Mouse (Mus musculus) spleen, postnatal 4 days (tissue): ENCODE results near the gene Kcnk3.

Experiments
- DNase-seq, 2 experiments: peaks; one replicate each; pipeline ENCODE4 v3.0.0; 2022; ENCODE audit warnings: low spot score in 2 of 2

Kcnk3 gene

DNA sequence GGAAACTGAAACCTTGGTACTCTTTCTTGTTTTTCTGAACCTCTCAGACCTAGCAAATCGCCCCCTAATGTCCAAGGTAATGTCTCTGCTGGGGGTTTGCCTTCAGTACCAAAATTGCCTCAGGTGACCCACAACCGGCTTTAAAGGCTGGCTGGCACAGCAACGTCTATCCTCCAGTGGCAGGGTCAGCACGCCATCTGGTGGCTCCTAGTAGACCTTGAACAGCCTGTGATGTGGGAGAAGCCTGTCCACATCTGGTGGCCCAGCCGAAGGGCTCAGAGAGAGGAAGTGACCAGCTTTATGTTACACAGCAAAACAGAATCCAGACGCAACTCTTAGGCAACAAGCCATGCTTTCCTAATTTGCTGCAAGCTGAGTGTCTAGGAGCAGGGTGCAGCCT is 50.1 kb downstream of the Kcnk3 start:
- peak; percentile 74 to 86 for DNase-seq

DNA sequence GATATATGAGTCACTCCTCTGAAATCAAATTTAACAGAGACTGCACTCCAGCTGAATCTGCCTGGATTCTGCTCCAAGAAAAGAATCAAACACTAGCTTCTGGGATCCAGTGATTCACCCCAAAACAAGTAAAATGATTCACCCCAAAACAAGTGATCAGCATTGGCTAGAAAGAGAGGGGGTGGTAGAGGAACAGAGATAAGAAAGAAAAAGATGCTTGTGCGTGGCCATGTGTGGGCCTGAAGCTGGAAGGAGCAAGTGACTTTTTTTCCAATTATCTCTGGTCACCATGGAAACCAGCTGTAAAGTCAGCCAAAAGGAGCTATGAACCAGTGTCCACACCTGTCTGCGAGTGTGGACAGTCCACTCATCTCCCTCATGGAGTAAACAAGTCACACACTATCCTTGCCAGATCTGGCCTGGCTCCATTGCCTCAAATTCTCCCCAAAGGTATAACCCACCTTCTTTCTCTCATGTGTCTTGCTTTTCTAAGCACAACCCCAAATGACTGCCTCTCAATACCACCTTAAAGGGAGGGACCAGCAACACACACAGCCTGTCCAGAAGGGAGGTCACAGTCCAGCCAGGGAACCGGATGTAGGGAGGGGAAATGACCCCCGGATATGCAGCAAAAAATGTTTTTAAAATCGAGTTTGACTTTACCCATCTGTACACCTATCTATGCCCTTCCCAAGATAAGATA is 55.7 kb downstream of the Kcnk3 start:
- DNase-seq: no peak

DNA sequence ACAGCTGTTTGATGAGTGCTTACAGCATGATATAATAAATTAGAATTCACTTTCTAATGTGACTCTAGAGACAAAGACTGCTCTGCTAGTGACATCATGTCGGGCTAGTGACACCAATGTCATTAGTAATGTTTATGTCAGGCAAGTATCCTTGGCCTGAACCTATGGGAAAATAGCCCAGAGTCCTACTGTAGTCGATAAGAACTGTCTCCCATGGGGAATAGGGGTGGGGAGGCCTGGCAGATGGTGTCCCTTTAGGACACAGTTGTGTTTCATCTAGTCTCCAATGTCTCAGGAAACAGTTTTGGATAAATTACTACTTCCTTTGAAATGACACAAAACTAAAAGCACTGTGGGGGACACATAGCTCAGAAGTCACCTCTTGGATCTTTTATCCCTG is 58.1 kb downstream of the Kcnk3 start:
- no peak for DNase-seq

DNA sequence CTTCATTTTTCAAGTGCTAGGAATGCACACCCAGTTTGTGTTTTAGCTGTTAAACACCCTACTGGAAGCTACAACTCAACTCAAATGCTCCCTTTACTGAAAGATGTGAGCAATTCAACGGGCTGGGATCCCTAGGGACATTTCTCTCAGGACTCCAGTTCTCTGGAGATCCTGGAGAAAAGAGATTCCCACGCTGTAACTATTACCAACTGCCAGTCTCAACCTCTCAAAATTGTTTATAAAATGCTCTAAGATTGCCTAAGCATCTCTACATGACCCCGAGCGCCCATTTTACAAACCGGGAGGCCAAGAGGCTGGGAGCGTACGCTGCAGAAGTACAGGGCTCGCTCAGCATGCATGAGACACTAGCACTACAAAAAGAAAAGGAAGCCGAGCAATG is 59.4 kb downstream of the Kcnk3 start:
- DNase-seq: no peak

DNA sequence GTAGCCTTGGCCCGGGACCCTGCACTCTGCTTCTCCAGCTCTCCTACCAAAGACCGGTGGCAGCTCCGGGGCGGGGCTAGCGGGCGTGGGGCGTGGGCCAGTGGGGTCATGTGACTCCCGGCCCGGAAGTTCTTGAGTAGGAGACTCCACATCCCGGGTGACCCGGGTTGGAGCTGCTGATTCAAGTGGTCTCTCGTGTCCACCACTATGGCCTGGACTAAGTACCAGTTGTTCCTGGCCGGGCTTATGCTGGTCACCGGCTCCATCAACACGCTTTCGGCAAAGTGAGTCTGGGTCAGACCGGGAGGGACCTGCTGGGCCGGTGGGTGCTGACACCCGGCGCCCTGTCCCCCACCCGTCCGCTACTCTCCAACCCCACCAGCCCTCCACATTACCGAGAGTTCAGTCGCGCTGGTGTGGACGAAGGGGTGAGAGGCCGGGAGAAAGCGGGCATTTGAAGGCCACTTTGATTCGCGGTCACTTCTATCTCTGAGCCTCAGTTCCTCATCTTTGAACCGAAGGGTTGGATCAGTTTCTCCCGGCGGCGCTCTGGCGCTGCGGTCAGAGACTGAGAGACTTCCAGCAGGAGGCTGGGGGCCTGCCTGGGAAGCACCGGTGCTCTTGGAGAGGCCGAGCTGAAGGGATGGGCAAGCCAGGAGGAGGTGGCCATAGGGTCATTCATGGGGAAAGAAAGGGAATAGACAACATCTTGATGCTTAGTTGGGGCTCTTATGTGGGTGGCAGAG is 60.0 kb downstream of the Kcnk3 start, which contains the start of gene Slc35f6:
Gene Slc35f6 (plus strand): TSS at position 119 of the 746 bp plus-strand sequence.
- peak; percentile 90 to 96 for DNase-seq

DNA sequence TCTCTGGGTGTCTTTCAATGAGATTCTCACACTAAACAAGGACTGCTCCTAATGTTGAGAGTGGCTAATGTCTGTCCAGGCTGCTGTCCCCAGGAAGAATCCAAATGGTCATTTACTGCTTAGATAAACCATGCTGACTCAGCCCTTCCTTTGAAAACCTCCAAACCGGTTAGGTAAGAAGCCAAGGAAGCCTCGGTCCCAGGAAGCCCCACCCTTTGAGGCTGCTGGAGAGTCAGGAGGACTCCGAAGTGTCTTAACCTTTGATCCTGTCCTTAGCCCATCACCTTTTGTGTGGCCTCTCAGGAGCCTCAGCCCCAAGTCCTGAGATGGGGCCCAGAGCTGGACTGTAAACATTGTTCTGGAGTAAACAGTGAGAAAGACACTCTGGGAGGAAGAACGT is 61.6 kb downstream of the Kcnk3 start:
- DNase-seq: no peak

DNA sequence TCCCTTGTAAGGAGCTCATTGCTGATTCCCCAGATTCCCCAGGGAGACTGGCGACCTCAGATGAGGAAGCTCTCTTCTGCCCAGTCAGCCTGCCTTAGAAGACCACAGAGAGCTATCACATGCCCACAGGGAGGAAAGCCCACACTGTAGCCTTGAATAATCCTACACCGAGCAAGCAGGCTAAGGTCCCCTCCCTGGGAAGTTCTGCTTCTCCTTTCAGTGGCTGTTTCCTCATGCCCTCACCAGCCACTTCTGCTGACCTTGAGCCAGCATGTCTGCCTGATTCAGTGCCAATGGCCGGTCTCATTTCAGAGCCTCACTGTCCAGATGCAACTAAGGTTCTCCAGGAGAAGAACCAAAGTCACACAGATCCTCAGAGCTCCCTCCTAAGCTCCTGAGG is 62.8 kb downstream of the Kcnk3 start:
- no peak for DNase-seq

DNA sequence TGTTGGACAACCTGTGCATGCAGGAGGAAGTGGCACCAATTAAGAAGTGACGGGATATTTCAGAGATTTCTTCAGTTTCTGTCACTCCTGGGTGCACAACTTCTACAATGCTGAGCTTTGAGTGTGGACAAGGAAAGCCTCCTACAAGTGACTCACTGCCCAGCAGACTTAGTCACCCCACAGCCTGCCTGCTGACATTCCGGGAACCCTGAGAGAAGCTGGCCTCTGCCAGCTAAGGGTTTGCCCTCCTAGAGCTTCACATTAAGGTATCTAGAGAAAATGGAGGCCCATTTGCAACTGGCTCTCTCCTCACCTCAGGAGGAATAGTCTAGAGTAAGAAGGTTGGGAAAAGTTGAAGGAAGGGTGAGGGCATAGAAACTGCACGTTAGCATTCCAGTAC is 63.6 kb downstream of the Kcnk3 start:
- DNase-seq: no peak

DNA sequence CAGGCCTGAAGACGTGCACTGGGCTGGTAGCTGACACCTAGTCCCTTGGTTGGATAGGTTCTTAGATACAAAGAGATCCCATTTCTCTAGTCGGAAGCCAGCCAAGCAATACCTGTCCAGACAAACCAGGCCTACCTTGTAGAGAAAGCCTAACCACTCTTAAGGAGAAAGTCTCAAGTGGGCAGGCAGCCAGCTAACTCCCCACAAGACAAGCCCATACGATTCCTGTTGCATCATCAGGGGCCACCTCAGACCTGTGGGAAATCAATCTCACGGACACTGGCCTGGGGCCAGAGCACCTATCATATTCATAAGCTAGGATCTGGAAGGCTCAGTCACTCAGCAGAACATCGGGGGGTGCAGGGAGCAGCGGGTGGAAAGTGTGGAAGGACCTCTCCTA is 65.3 kb downstream of the Kcnk3 start:
- DNase-seq: no peak

DNA sequence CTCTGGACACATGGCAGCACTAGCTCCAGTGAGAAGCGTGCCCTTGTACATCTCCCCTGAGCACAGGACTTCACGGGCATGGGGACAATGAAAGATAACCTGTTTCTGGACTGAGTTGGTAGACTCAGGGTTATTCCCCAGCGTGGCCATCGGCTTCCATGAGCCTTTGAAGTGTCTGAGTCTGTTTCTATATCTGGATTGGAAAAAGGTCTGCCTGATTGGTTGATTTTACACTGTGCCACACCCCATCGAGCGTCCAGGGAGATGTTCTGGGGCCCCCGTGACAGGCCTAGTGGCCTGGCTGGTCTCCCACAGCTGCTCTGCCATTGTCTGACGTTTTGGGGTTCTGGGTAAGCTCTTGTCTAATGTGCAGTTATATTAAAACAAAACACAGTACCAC is 67.1 kb downstream of the Kcnk3 start:
- DNase-seq: no peak

DNA sequence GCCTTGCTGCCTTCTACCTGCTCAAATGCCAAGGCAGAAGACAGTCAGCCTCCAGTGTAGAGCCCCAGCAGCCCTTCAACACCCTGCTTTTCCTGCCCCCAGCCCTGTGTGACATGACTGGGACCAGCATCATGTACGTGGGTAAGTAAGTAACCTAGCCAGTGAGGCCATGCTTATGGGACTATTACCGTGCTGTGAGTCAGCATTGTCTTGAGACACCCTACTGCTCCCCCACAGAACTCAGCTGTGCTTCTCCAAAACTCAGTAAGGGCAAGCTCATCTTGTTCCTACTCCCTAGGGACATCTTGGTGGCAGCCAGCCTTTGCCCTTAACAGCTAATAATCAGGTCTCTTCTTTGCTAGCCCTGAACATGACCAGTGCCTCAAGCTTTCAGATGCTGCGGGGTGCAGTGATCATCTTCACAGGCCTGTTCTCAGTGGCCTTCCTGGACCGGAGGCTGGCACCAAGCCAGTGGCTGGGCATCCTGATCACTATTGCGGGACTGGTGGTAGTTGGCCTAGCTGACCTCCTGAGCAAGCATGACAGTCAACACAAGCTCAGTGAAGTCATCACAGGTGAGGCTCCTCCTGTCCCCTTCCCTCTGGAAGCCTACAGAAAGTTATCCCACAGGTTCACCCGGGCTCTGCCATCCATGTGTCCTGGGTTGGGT is 67.7 kb downstream of the Kcnk3 start:
- peak in 1 of 2 experiments; percentile 59 for DNase-seq

DNA sequence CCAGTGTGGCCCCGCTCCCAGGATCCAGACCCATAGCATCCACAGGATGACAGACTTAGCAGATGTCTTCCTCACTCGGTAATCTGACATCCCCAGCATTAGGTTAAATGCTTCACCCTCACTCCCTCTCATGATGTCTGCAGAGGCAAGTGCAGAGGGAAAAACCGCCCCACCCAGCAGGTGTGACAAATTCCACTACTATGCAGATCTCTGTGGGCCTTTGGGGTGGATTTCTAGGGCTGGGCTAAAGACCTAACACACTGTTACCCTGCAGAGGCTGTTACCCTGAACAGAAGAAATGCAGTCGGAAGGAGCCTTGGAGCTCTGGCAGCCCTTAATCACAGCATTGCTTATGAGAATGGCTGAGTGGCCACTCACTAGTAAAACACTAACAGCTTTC is 71.1 kb downstream of the Kcnk3 start:
- no peak for DNase-seq

DNA sequence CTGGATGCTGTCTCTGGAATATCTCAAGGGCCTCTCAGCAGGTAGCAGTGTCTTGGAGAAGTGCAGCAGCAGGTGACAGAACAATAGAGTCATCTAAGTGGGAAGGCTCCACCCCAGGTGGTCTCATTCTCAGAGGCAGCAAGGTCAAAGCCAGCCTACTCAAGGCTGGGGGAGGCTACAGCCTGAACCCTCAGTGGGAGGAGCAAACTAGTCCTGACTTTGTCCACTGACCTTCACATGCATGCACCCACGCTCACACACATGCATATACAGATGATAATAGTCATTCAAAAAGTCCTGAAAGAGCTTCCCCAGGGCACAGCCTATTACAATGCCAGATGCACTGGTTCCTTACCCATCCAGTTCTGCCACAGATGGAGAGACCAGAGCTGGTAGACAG is 72.3 kb downstream of the Kcnk3 start:
- no peak for DNase-seq

DNA sequence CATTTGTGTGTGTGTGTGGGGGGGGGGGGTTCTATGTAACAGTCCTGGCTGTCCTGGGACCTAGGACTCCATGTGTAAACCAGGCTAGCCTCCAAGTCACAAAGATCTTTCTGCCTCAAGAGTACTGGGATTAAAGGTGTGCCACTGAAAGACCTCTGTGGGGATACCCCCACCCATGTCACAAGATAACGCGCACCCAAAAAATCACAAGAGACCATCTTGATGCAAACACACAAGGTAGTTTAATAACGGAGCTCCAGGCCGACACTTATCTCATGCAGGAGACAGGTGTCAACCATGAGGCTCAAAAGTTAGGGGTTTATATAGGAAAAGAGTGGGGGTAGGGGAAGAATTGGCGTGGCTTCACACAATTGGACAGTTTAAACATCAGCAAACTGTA is 72.8 kb downstream of the Kcnk3 start:
- DNase-seq: no peak

DNA sequence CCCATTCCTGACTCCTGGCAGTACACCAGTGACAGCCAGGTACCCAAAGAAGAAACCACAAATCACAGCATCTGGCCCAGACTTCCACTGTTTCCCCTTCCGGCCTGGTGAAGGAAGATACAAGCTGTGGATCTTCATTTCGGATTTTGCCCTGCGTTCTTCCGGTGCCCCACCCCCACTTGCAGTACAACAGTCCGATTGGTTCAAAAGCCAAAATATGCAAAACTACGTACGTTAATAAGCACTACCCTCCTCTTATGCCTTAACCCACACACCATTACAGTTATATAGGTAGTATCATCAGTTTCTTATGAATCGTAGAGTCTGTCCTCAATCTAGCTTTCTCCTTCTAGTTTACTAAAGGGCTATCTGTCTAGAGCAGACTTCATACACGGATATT is 77.4 kb downstream of the Kcnk3 start:
- no peak for DNase-seq

DNA sequence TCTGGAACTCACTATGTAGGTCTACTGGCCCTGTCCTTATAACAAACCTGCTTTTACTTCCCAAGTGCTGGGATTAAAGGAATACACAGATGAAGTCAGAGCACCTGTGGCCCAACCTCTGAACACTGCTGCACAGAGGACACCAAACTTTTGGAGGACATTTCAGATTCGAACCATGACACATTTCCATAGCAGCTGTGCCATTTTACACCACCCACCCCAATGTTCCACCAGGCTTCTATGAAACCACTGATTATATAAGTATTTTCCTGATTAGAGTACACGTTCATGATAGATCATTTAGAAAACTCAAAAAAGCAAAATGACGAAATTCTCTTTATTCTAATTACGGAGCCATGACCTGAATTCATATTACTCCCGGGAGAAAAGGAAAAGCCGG is 78.0 kb downstream of the Kcnk3 start:
- DNase-seq: no peak

DNA sequence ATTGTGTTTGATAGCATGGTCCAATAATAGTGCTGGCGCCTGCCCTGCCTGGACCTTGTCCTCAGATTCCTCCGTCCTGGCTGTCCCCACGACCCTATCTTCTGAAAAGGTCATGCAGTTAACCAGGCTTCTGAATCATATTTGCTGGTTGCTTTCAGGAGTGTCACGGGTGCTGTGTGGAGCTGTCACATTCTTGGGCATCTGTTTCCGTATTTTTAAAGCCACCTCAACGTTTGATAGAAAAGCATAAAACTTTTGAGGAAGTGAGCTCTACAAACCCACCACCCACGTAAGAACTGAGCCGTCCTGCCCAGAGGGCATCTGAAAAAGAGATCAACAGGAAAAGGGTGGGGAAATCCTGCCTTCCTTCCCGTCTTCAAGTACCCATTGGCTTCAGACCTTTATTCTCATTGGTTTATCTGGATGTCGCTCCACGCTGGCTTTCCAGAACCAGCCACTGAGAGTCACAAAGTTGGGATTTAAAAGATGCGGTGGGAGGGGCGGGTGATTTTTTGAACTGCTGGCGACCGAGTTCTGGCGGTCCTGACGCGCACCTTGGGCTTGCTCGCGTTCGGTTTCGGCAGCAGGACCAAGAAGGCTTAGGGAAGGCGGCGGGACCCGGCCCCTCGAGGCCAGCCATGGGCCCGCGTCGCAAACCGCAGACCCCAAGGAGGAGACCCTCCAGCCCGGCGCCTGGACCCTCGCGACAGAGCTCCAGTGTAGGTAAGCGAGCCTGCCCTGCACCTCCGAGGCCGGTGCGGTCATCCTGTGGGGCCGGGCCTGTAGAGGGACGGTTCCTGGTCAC is 78.6 kb downstream of the Kcnk3 start, which contains the start of gene Cenpa:
Gene Cenpa (plus strand): TSS at position 387 of the 805 bp plus-strand sequence.
- peak; percentile 90 for DNase-seq

DNA sequence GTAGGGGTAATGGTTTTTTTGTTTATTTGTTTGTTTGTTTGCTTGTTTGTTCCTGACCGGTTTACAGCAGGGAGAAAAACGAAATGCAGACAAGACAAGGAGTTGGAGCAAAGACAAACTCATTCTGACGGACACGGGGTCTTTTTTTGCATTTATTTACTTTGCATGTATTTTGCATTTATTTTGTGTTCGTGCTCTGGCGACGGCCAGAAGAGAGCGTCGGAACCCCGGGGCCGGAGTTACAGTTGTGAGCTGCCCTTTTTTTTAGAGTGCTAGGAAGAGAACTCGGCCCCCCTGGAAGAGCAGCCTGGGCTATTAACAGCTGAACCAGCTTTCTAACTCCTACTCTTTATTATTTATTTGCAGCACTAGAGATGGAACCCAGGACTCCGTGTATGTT is 79.2 kb downstream of the Kcnk3 start:
- DNase-seq: peak in 1 of 2 experiments; percentile 65

DNA sequence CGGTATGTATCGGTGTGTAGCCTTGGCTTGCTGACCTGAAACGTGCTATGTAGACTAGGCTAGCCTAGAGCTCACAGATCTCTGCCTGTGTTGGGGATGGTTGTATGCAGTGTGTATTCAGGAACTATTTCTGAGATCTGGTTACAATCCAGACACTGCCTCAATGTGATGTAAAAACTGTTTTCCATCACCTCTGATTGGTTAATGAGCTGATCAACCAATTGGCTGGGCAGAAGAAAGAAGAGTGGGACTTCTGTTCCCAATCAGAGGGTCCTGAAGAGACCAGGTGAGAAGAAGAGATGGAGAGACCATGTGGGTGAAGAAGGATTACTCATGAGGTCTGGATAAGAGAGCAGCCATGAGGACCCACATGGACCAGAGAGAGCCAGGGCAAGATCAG is 79.7 kb downstream of the Kcnk3 start:
- DNase-seq: no peak

DNA sequence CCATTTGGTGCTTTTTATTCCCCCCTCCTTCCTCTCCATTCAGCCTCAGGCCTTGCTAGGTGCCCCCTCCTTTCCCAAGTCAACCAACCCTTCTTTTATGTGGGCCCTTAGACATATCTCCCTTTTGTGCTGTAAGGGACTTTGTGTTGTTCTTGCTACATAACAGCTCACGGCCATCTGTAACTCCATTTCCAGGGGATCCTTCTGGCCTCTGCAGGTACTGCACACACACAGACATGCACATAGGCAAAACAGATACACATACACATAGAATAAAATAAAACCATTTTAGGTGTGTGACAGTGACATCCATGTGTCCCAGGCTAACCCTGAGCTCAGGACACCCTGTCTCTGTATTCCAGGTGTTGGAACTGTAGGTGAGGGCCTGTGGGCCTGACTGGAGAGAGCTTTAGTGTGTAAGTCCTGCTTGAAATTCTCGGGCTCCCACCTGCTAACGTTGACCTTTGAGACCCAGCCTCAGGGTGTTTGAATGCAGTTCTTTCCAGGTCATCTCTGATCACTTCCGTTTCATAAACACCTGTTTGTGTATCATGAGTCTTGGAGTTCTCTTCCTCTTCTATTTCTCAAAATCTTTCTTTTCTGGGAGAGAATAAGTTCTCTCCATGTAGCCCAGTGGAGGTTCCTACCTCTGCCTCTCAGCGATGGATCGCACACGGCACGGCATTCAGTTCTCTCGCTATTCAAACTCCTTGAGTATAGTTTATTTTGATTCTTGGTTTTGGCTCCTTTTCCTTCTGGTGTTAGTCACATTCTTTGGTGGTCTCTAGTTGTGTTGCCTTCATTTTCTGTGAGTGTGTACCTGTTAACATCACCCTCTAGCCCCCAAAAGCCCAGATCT is 80.9 kb downstream of the Kcnk3 start:
- no peak for DNase-seq

DNA sequence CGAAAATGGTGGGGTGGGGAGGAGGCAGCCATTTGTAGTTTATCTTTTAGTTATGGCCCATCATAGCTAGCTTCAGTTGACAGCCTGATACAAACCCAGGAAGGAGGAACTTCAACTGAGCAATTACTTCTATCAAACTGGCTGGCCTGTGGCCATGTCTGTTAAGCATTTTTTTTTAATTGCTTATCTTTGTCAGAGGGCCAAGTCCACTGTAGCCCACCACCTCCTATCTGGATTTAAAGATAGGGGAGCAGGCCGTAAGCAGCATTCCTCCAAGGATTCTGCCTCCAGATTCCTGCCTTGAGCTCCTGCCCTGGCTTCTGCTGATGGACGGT is 81.5 kb downstream of the Kcnk3 start:
- DNase-seq: no peak
